Mouse (Mus musculus) cerebellum, adult 9-10 months (tissue): Measurements from ENCODE around the gene Cisd2.
A peak's percentile ranks its signal among the peaks of the same experiment; 100 is the strongest.

Source experiments
- DNase-seq: peaks from one replicate; pipeline ENCODE4 v3.0.0; 2022

The Cisd2 gene

DNA sequence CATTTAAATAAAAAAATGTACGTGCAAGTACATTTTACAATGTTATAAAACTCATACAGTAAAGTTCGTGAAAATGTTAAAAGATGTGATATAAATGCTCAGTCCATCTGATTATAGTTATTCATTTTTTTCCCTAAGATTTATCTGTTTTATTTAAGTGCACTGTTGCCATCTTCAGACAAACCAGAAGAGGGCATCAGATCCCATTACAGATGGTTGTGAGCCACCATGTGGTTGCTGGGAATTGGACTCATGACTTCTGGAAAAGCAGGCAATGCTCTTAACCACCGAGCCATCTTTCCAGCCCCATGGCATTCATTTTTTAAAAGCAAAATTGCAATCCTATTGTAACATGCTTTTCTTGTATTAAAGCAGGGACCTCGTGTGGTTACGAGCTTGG is 14.5 kb downstream of the Cisd2 start:
- DNase-seq = no peak

- no peak for DNase-seq
Observed at GRCm38 (mm10) chr3:135407351-135407750, 16.4 kb downstream of the Cisd2 start.

- DNase-seq = no peak
Observed at GRCm38 (mm10) chr3:135404599-135404998, 19.1 kb downstream of the Cisd2 start.

GRCm38 (mm10) chr3:135403856-135404255 is 19.9 kb downstream of the Cisd2 start:
- DNase-seq = no peak

DNA sequence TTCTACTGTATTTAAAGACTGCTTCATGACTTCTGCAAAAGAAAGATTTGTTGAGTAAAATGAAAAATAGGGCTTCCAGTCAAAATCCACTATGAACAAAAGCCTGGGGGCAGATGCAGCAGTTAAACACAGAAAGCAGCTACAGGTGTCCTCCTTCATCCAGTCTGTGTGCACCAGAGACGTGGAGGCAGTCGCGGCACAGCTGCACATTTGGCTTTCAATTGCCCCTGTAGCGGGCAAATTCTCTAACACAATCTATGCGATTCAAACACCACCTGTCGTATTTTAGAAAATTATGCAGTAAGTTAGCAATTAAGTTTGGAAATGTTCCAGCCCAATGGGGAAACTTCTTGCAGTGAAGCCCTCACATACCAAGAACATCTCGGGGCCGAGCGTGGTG is 20.5 kb downstream of the Cisd2 start:
- no peak for DNase-seq

DNA sequence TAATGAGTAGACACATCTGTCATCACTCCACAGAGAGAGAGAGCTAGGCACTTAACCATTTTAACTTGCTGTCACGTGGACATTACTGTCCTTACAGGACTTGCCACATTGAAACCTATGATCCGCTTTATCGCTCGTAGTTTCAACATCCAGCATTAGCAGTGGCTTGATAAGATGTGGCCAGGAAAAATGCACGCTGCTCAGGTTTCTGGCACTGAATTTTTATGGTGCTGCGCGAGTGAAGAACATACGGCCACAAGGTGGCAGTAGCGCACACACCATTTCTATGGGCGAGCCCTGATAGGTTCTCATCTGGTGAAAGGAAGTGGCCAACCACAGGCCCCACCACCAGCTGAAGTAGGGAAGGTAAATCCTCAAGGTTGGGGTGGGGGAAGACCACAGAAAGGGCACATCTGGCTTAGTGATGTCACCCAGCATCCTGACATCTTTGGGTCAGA is 21.5 kb downstream of the Cisd2 start:
- DNase-seq = peak; percentile 85

DNA sequence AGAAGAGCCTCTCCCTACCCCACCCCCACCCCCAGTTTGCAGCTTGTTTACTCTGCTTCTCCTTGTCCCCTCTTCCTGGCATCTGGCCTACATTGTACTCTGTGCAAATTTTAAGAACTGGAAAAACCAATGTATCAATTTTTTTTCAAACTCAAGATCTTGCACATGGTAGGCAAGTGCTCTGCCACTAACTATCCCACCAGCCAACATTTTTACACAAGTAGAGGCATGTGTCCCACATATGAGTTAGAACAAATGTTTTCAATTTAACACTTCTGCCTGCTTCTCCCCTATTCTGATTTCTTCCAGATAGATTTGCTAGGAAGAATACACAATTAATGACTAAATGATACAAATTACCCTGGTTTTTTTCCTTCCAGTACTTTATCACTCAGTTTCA is 26.6 kb downstream of the Cisd2 start:
- DNase-seq = no peak

DNA sequence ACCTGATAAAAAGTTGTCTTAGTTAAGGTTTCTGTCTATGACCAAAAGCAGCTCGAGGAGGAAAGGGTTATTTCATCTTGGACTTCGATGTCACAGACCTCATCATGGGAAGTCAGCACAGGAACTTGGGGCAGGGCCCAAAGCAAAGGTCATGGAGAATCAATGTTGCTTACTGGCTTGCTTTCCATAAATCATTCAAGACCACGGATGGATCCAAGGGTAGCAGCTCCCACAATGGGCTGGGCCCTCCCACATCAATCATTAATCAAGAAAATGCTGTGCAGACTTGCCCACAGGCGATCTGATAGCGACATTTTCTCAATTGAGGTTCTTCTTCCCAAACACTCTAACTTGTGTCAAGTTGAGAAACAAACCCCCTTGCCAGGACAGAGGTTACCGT is 27.6 kb downstream of the Cisd2 start:
- DNase-seq = no peak

- DNase-seq = no peak
Observed at GRCm38 (mm10) chr3:135395085-135395484, 28.6 kb downstream of the Cisd2 start.

DNA sequence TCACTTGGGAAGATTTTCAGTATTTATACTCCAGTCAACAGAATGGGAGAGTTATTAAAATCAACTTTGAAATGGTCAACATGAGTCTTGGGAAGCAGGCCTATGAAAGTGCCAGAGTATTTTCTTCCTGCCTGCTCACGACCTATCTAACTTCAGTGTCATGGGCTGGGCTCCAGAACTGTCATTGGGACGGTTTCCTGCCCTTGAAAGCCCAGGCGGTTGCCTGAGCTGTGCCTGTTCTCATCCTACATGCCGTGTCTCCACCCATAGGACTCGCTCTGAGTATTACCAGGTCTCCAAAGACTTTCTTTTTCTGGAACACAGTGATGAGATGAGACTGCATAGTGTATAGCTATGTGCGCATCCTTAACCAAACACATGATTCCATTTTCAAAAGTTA is 30.5 kb downstream of the Cisd2 start:
- no peak for DNase-seq

- no peak for DNase-seq
Observed at GRCm38 (mm10) chr3:135379868-135380267, 43.9 kb downstream of the Cisd2 start.

GRCm38 (mm10) chr3:135377445-135377844 is 46.3 kb downstream of the Cisd2 start:
- DNase-seq = no peak

GRCm38 (mm10) chr3:135375836-135376235 is 47.9 kb downstream of the Cisd2 start:
- no peak for DNase-seq

DNA sequence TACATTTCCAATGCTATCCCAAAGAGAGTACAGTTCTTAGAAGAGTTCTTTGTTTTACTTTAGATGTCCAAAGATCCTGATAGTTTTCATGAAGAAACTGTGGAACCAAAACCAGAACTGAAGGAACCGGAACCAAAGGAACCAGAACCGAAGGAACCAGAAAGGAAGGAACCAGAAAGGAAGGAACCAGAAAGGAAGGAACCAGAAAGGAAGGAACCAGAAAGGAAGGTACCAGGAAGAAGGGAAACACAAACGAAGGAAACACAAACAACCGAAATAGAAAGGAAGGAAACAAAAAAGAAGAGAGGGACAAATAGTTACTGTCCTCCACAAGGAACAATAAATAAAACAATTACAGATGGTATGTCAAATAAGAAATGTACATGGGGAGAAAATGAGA is 66.3 kb downstream of the Cisd2 start:
- DNase-seq = no peak
